12 mouse cellular contexts compared by ENCODE assay signal in the genomic region with DNA sequence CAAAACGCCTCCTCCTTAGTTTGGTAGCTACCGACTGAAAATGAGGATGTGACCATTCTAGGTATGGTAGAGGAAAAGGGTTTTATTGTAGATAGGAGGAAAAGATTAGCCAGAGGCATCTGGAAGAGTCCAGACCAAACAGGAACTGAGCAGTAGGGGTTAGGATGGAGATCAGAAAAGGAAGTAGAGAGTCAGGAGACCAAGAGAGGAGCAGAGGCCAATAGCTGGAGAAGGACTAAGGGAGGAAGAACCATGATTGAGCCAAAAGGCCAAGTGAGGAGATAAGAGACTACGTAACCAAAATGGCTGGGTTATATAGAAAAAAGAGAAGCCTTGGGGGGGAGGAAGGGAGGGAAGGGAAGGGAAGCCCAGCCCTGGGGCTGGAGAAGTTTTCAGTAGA. TPM values are rescaled to one million over a fixed set of nuclear protein-coding genes. Genes with fewer than 3 reads are reported as not detected.
"Had no signal": no experiment of that assay in that cellular context is flagged by ENCODE, and none has a peak within 500 bp of the region (broad histone marks: within the 10 kb centered on the region; RNA-seq: fewer than 3 reads in every experiment).

No protein-coding gene starts in this region.

- H3K4me3 ChIP-seq: limb, embryonic 13.5 days; lung, embryonic 15.5 days; midbrain, embryonic 13.5 days had no signal

- H3K9me3 ChIP-seq: limb, embryonic 13.5 days; lung, embryonic 15.5 days; midbrain, embryonic 13.5 days had no signal

- H3K27me3 ChIP-seq: limb, embryonic 13.5 days; lung, embryonic 15.5 days; midbrain, embryonic 13.5 days had no signal

- ATAC-seq: midbrain, embryonic 13.5 days had no signal

- DNase-seq: kidney, adult 18-20 months; kidney, postnatal 14 days; left cerebral cortex, postnatal 4 days; lung, postnatal 14 days; right cerebral cortex, adult 18-20 months; right cerebral cortex, postnatal 25 days; thymus, adult 18-20 months; thymus, postnatal 14 days had no signal

- H3K4me1 ChIP-seq: limb, embryonic 13.5 days; lung, embryonic 15.5 days; midbrain, embryonic 13.5 days had no signal

- H3K36me3 ChIP-seq: limb, embryonic 13.5 days; lung, embryonic 15.5 days; midbrain, embryonic 13.5 days had no signal

- H3K9ac ChIP-seq: limb, embryonic 13.5 days; lung, embryonic 15.5 days; midbrain, embryonic 13.5 days had no signal

- H3K4me2 ChIP-seq: limb, embryonic 13.5 days; lung, embryonic 15.5 days; midbrain, embryonic 13.5 days had no signal

- H3K27ac ChIP-seq: limb, embryonic 13.5 days; lung, embryonic 15.5 days; macrophage; midbrain, embryonic 13.5 days had no signal

RNA-seq across cellular contexts. Expression of a gene that starts 46.0 kb away (rescaled TPM):
- polyA plus RNA-seq: macrophage had no signal
